Mouse (Mus musculus) lung, adult 18-20 months (tissue): ENCODE measurements around the gene Gpx8.

Experiments used
- DNase-seq, 2 experiments: peaks; one replicate each; pipeline ENCODE4 v3.0.0; 2022; ENCODE audit warnings: mixed read lengths in 2 of 2

The Gpx8 gene

GRCm38 (mm10) chr13:113023274-113024143 is 22.7 kb downstream of the Gpx8 start:
- no peak for DNase-seq

GRCm38 (mm10) chr13:113022467-113022866 is 23.7 kb downstream of the Gpx8 start:
- DNase-seq = no peak

GRCm38 (mm10) chr13:113021521-113021920 is 24.7 kb downstream of the Gpx8 start:
- DNase-seq = no peak

GRCm38 (mm10) chr13:113013174-113013953 is 32.8 kb downstream of the Gpx8 start:
- peak; percentile 47 to 48 for DNase-seq

GRCm38 (mm10) chr13:113012683-113013082 is 33.5 kb downstream of the Gpx8 start:
- DNase-seq = peak in 1 of 2 experiments; percentile 1

- peak; percentile 81 to 89 for DNase-seq
These were observed 45.5 kb downstream of the Gpx8 start for GRCm38 (mm10) chr13:113000576-113001318.

GRCm38 (mm10) chr13:113000090-113000489 is 46.1 kb downstream of the Gpx8 start:
- DNase-seq = no peak

- peak; percentile 31 to 56 for DNase-seq
These were observed 47.6 kb downstream of the Gpx8 start for GRCm38 (mm10) chr13:112998427-112999201.

GRCm38 (mm10) chr13:112997369-112997768 is 48.8 kb downstream of the Gpx8 start:
- no peak for DNase-seq

- DNase-seq = no peak
These were observed 49.8 kb downstream of the Gpx8 start for GRCm38 (mm10) chr13:112996407-112996806.

- DNase-seq = peak; percentile 72 to 75
These were observed 52.0 kb downstream of the Gpx8 start for GRCm38 (mm10) chr13:112994191-112994590.

GRCm38 (mm10) chr13:112993531-112994152 is 52.6 kb downstream of the Gpx8 start, which contains the start of gene Mcidas:
TSS of gene Mcidas (plus strand) at chr13:112993845.
- peak; percentile 37 to 56 for DNase-seq
